Mouse (Mus musculus) MEL (cell line): Measurements from ENCODE around the gene Actr10. TPM values are rescaled to one million over a fixed set of nuclear protein-coding genes. Genes with fewer than 3 reads are reported as not detected.

ENCODE experiments used
- DNase-seq: peaks from one replicate; pipeline ENCODE4 v3.0.0; 2011; ENCODE audit warnings: low read depth, low spot score
- H3K27ac ChIP-seq: 2 replicates; pipeline ENCODE4 v1.5.1; 2012; ENCODE audit warnings: low read depth, mild to moderate bottlenecking, control low read depth, low read length, moderate library complexity; ENCODE audit not compliant: control insufficient read depth
- H3K27me3 ChIP-seq, 2 experiments: fragments of 150-350 bp in 1 of 2; sonication (generic) in 1 of 2; 2 replicates each; pipeline ENCODE4 v1.6.1; 2012; ENCODE audit warnings: low read length in 2 of 2, mild to moderate bottlenecking in 2 of 2, improper control_type of control experiment in 1 of 2, moderate library complexity in 1 of 2; ENCODE audit not compliant: insufficient read depth in 2 of 2, control insufficient read depth in 1 of 2
- H3K36me3 ChIP-seq, 2 experiments: 2 replicates each; pipeline ENCODE4 v1.6.1; 2012 to 2014; ENCODE audit warnings: low read length in 2 of 2, improper control_type of control experiment in 1 of 2, inconsistent platforms in 1 of 2, mild to moderate bottlenecking in 1 of 2; ENCODE audit not compliant: insufficient read depth in 2 of 2, control insufficient read depth in 1 of 2
- H3K4me1 ChIP-seq, 2 experiments: fragments of 150-350 bp in 1 of 2; sonication (generic) in 1 of 2; 2 replicates each; pipeline ENCODE4 v1.6.1; 2012; ENCODE audit warnings: low read length in 2 of 2, improper control_type of control experiment in 1 of 2, mild to moderate bottlenecking in 1 of 2; ENCODE audit not compliant: insufficient read depth in 2 of 2, control insufficient read depth in 1 of 2
- H3K4me3 ChIP-seq, 2 experiments: fragments of 150-350 bp in 1 of 2; sonication (generic) in 1 of 2; 2 replicates each; pipeline ENCODE4 v1.5.1; 2012; ENCODE audit warnings: low read depth in 2 of 2, low read length in 2 of 2, mild to moderate bottlenecking in 2 of 2, moderate library complexity in 2 of 2, control low read depth in 1 of 2, improper control_type of control experiment in 1 of 2; ENCODE audit not compliant: control insufficient read depth in 1 of 2, insufficient read depth in 1 of 2
- H3K79me2 ChIP-seq: 2 replicates; pipeline ENCODE4 v1.6.1; 2012; ENCODE audit warnings: mild to moderate bottlenecking, low read length, moderate library complexity; ENCODE audit not compliant: control insufficient read depth, poor library complexity, insufficient read depth
- H3K9ac ChIP-seq: 2 replicates; pipeline ENCODE4 v1.6.1; 2012; ENCODE audit warnings: low read depth, mild to moderate bottlenecking, control low read depth, low read length, moderate library complexity; ENCODE audit not compliant: control insufficient read depth, poor library complexity, severe bottlenecking
- H3K9me3 ChIP-seq: fragments of 150-350 bp; sonication (generic); replicated peaks from 2 replicates; pipeline ENCODE4 v1.6.1; 2012; ENCODE audit warnings: mild to moderate bottlenecking, low read length, improper control_type of control experiment, moderate library complexity; ENCODE audit not compliant: insufficient read depth
- BHLHE40 ChIP-seq: IDR thresholded peaks from 2 replicates; pipeline ENCODE4 v1.6.1; 2012; ENCODE audit warnings: low read depth, mild to moderate bottlenecking, inconsistent platforms, low read length, improper control_type of control experiment, borderline replicate concordance
- E2F4 ChIP-seq: IDR thresholded peaks from 2 replicates; pipeline ENCODE4 v1.6.1; 2011; ENCODE audit warnings: low read depth, low read length, improper control_type of control experiment, borderline replicate concordance
- ELF1 ChIP-seq: IDR thresholded peaks from 2 replicates; pipeline ENCODE4 v1.6.1; 2014; ENCODE audit warnings: low read depth, mild to moderate bottlenecking, inconsistent platforms, low read length, improper control_type of control experiment, moderate library complexity
- GABPA ChIP-seq: IDR thresholded peaks from 2 replicates; pipeline ENCODE4 v1.6.1; 2012; ENCODE audit warnings: low read depth, mild to moderate bottlenecking, inconsistent platforms, low read length, improper control_type of control experiment, moderate library complexity
- GATA1 ChIP-seq: IDR thresholded peaks from 2 replicates; pipeline ENCODE4 v1.6.1; 2011; ENCODE audit warnings: low read depth, low read length, improper control_type of control experiment
- HCFC1 ChIP-seq: IDR thresholded peaks from 2 replicates; pipeline ENCODE4 v1.6.1; 2012; ENCODE audit warnings: low read depth, mild to moderate bottlenecking, inconsistent platforms, low read length, improper control_type of control experiment, moderate library complexity
- JUND ChIP-seq: IDR thresholded peaks from 2 replicates; pipeline ENCODE4 v1.6.1; 2011; ENCODE audit warnings: low read depth, mild to moderate bottlenecking, improper control_type of control experiment, low read length
- MAZ ChIP-seq: IDR thresholded peaks from 2 replicates; pipeline ENCODE4 v1.6.1; 2012; ENCODE audit warnings: low read depth, mild to moderate bottlenecking, inconsistent platforms, low read length, improper control_type of control experiment
- MEF2A ChIP-seq: IDR thresholded peaks from 2 replicates; pipeline ENCODE4 v1.6.1; 2014; ENCODE audit warnings: low read depth, mild to moderate bottlenecking, inconsistent platforms, low read length, improper control_type of control experiment; ENCODE audit not compliant: poor library complexity, insufficient replicate concordance, severe bottlenecking; ENCODE audit errors: extremely low read depth
- NELFE ChIP-seq: IDR thresholded peaks from 2 replicates; pipeline ENCODE4 v1.6.1; 2011; ENCODE audit warnings: low read depth, low read length, improper control_type of control experiment
- POLR2A ChIP-seq, 2 experiments: IDR thresholded peaks; 2 replicates each; pipeline ENCODE4 v1.6.1; 2011 to 2012; ENCODE audit warnings: low read length in 2 of 2, mild to moderate bottlenecking in 2 of 2, control low read depth in 1 of 2, improper control_type of control experiment in 1 of 2, low read depth in 1 of 2, moderate library complexity in 1 of 2; ENCODE audit not compliant: control insufficient read depth in 1 of 2, insufficient read depth in 1 of 2, poor library complexity in 1 of 2
- RAD21 ChIP-seq: IDR thresholded peaks from 2 replicates; pipeline ENCODE4 v1.6.1; 2011; ENCODE audit warnings: mild to moderate bottlenecking, low read depth, low read length, improper control_type of control experiment
- USF2 ChIP-seq, 2 experiments: IDR thresholded peaks; 2 replicates each; pipeline ENCODE4 v1.6.1; 2011 to 2012; ENCODE audit warnings: improper control_type of control experiment in 2 of 2, low read length in 2 of 2, borderline replicate concordance in 1 of 2, inconsistent platforms in 1 of 2, low read depth in 1 of 2, mild to moderate bottlenecking in 1 of 2; ENCODE audit not compliant: insufficient read depth in 1 of 2
- ZC3H11A ChIP-seq: IDR thresholded peaks from 2 replicates; pipeline ENCODE4 v1.6.1; 2012; ENCODE audit warnings: low read depth, mild to moderate bottlenecking, inconsistent platforms, low read length, improper control_type of control experiment
- ZKSCAN1 ChIP-seq: IDR thresholded peaks from 2 replicates; pipeline ENCODE4 v1.6.1; 2012; ENCODE audit warnings: low read depth, mild to moderate bottlenecking, inconsistent platforms, low read length, improper control_type of control experiment, moderate library complexity
- polyA plus RNA-seq, 2 experiments: library from polyadenylated mRNA; stranded (reverse) in 1 of 2; unstranded in 1 of 2; fragments of >175 nt in 1 of 2; fragments of >200 nt in 1 of 2; gene quantifications; 2 replicates each; pipeline versions ENCODE4 v1.2.1 to v1.2.4; 2012; ENCODE audit warnings: low replicate concordance in 2 of 2, low read depth in 1 of 2; ENCODE audit not compliant: insufficient read length in 2 of 2, insufficient read depth in 1 of 2, missing spikeins in 1 of 2
- total RNA-seq: library from RNA; depleted of rRNA; stranded (reverse); fragments of 300-350 nt; gene quantifications from 2 replicates; pipeline ENCODE4 v1.2.3, GENCODE M21; 2012

Gene Actr10
- total and polyA plus RNA-seq, 3 experiments: 78.7 to 109 TPM; not detected in 1

DNA sequence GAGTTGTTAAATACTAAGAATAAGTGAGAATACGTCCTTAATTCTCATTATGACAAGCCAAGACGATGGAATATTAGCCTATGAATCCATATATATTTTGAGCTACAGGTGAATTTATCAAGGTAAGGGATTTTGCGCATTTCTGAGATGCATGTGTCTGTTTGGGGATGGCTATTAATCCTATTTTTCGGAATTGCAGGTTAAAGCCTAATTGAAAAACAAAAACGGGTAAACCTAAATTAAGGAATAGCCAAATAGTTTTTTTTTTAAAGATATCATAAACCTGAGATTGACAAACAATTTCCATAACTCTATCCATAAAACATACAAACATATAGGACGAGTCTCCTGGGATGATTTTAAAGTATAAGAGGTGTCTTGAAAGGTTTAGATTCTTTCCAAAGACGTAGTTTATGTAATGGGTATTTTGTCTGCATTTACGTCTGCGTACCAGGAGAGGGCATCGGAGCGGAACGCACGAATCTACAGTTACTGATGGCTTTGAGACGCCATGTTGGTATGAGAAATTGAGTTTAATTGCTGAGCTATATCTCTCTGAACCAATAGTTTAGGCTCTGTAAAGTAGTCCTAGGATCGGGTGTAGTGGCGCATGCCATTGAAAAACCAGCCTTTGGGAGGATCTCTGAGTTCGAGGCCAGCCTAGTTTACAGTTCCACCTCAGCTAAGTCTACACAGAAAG lies 32.0 kb downstream of the Actr10 start (continued):
- TF ChIP-seq MAZ (peak; percentile 52; the same call in 1 of the 2 replicates), JUND (no peak; the same call in 1 of the 2 replicates), GATA1 (0 out of 2 replicates have a peak, but pooled peaks have one; percentile 14), GABPA (no peak), MEF2A (no peak), ZKSCAN1 (no peak), NELFE (no peak)
- TF ChIP-seq, all 39 proteins: peak for 15

- peak; percentile 36 for DNase-seq
- Histone ChIP-seq H3K79me2 (peaks cover 42% of the 10 kb centered on the region), H3K27me3 (no peaks in the 10 kb centered on the region), H3K9me3 (no peaks in the 10 kb centered on the region), H3K4me1 (peaks cover 0 to 12% of the 10 kb centered on the region in 2 experiments; a peak in 3 of 4 replicates), H3K36me3 (peaks cover 13 to 18% of the 10 kb centered on the region in 2 experiments), H3K9ac (peak overlapping the region; percentile 76), H3K4me3 (peak overlapping the region; percentile 59 to 76; a peak in 3 of 4 replicates), H3K27ac (no peak overlapping the region; the same call in 1 of the 2 replicates)
- TF ChIP-seq MEF2A (no peak), E2F4 (no peak), BHLHE40 (no peak), ZC3H11A (no peak), ELF1 (no peak), POLR2A (IDR thresholded peaks at IDR 0.05; ENCODE audit: control insufficient read depth in 1 of 2, insufficient read depth in 1 of 2, low read depth in 1 of 2, low read length in 2 of 2, poor library complexity in 1 of 2) (no peak), USF2 (IDR thresholded peaks at IDR 0.05; ENCODE audit: borderline replicate concordance in 1 of 2, insufficient read depth in 1 of 2, low read depth in 1 of 2, low read length in 2 of 2) (no peak), HCFC1 (no peak), RAD21 (no peak)
Measured at GRCm38 (mm10) chr12:70973831-70974230, 36.2 kb downstream of the Actr10 start.
